Mouse (Mus musculus) frontal cortex, postnatal 25 days (tissue): ENCODE results near the gene Atg4c.

Source experiments
- DNase-seq, 2 experiments: peaks; one replicate each; pipeline ENCODE4 v3.0.0; 2022; ENCODE audit warnings: low spot score in 2 of 2

The Atg4c gene

DNA sequence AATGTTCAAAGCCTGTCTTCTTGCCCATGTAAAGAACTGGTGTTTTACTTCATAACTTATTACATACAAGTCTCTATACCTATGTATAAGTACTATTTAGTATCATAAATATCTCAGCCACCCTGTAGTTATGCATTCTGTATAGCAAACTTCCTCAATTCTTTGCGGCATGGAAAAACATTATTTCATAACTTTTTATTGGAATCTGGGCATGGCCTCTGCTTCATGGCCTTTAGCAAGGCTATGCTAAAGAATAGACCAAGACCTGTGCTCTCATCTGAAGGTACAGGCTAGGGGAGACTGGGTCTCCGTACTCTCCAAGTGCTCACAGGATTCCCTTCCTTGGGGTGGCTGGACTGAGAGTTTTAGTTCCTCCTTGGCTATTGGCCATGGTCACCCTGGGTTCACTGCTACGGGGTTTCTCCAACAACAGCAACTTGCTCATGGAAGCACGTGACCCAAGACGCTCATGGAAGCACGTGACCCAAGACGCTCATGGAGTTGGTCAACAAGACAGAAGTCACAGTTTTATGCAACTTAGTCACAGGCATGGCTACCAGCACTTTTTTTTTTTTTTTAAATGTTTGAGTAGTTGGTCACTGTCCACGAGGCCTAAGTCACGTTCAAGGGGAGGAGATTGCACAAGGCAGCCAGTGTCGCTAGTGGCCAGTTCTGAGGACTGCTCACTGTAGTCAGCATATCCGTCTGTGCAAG lies 7.2 kb upstream of the Atg4c start:
- DNase-seq: no peak

DNA sequence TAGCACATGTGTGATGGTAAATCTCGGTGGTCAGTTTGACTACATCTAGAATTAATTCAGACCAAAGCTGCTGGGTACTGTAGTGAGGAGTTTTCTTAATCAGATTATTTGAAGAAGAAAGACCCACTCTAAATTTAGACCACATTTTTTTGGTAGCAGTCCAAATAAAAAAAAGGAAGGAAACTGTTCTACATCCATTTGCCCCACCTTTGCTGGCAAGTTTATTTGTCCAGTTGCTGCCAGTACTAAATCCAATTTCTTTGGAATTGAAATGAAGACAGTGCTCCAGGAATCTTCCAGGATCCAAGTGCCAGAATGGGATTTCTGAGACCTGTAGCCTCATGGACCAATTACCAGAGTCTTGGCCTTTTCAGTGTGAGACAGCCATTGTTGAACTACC lies 1.1 kb upstream of the Atg4c start:
- DNase-seq: no peak

DNA sequence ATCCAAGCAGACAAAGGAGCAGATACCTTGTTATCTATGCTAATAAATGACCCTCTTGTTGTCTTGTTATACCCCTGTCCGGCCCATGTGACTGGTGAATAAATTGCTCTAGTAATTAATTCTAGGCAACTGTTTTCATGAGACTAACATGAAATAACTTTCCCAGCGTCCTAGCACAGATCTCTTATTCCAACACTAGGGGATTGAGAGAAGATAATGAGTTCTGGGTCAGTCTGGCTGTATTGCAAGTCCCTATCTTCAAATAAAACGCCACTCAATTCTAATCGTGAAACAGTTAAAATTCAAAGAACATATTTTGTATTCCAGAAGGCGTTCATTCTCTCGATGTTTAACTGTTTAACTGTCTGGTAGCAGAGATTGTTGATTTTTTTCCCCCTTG lies 520 bp upstream of the Atg4c start:
- DNase-seq: no peak

DNA sequence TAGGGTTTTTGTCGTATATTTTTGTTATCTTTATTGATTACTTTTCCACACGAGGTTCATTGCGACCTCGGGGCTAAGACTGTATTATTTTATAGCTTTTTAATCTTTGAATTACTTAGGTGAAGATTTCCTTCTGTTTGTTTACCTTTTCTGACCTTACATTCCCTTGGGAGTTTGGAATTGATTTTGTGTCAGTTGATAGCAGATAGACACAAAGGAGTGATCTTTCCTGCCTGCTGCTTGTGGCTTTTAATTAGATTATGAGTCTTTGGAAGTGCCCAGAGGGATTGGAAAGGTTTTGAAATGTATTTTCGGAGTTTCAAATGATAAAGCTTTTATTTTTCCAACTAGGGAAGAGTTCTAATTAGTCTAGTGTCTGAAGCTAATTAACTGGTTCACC lies 1.1 kb downstream of the Atg4c start:
- no peak for DNase-seq

DNA sequence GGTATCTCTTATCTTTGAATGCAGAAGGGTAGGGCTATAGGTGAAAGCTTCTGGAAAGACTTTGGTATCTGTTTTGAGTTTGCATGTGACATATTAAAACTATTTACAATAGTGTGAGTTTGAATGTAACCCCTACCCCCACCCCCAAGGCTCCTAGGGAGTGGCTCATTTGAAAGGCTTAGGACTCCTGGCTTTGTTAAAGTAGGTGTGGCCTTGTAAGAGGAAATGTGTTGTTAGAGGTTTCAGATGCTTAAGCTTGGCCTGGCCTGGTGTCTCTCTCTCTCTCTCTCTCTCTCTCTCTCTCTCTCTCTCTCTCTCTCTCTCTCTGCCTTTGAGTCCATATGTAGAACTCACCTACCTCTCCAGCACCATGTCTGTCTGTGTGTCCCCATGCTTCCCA lies 5.0 kb downstream of the Atg4c start:
- no peak for DNase-seq

DNA sequence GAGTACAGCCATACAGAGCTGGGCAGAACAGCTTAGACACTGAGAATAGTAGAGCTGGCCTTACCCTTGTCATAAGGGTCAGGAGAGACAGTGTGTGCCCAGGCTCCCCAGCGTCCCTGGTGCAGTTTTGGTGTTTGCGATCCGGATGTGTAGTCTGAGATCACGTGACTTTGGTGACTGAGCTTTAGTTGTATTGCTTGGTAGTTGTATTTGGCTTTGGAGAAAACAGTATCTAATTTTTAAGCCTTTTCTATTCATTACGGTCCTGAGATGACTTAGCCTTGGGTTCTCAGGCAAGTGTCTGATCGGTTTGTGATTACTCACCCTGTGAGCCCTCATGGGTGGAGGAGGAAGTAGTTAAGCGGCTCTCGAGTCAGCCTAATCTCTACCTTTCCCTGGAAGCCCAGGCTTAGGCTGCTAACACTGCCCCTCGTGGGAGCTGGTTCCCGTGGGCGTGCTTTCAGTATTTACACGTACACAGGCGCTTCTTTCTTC lies 6.1 kb downstream of the Atg4c start:
- no peak for DNase-seq

DNA sequence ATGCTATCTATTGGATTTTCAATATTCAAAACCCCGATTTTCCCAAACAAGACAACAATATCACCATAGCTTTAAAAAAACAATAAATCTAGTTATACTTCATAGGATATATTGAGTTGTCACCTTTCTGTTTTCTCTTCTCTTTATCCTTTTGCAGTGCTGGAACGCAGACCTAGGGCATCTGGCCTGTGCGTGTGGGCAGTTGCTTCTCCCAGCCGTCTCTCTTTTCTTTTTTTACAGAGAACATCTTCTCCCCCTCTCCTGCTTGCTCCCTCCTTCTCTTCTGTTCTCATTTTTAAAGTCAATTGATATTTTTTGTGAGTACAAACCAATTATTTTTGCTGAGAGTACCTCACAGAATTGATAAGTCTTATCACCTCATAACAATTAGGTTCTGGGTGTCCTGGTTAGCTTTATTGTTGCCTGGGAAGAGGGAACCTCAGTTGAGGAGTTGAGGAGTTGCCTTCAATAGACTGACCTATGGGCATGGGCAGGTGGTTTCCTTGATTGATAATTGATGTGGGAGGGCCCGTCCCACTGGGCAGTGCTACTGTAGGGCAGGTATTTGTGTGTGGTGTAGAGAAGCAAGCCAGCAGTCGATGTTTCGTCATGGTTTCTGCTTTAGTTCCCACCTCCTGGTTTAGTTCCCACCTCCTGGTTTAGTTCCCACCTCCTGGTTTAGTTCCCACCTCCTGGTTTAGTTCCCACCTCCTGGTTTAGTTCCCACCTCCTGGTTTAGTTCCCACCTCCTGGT lies 6.8 kb downstream of the Atg4c start:
- DNase-seq: no peak

DNA sequence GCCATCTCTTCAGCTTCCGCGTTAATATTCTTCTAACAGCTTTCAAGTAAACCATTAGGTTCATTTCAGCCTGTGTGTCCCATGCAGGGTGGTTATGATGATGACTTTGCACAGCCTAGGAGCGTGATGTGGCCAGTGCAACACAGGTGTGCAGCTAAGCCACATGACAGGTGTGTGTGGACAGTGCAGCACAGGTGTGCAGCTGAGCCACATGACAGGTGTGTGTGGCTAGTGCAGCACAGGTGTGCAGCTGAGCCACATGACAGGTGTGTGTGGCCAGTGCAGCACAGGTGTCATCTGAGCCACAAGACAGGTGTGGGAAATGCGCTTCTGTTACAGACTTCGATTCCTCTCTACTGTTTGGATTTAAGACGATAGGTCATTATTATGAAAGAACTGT lies 12.0 kb downstream of the Atg4c start:
- DNase-seq: no peak

DNA sequence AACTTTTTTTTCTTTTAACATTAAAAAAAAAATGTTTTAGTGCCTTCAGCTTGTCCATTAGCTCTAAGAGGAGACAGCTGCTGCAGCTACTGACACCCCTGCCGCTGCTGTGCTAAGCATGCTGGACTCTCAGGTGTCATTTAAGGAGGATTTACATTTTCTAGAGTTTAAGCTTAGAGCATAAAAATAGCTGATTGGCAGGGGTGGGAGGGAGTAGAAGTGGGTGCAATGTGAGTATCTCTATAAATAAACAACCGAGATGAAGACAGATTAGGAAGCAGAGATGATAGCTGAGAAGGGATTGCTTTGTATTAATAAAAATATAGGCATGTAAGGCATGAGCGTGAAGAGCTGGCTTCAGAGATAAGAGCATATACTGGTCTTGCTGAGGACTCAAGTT lies 12.6 kb downstream of the Atg4c start:
- DNase-seq: no peak

DNA sequence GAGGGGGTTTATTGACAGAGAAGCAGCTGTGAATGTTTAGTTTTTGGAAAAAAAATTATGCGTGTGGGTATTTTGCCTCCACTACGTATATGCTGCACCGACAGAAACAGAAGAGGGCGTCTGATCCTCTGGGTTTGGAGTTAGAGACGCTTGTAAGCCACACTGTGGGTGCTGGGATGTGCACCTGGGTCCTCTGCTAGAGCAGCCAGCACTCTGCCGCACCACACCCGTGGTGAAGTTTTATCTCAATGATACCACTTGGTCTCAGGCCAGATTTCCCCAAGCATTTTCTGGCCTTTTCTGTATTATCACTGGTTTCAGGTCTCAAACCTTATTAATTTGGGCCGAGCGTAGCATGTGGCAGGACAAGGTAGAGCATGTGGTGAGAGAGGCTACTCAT lies 16.4 kb downstream of the Atg4c start:
- no peak for DNase-seq

DNA sequence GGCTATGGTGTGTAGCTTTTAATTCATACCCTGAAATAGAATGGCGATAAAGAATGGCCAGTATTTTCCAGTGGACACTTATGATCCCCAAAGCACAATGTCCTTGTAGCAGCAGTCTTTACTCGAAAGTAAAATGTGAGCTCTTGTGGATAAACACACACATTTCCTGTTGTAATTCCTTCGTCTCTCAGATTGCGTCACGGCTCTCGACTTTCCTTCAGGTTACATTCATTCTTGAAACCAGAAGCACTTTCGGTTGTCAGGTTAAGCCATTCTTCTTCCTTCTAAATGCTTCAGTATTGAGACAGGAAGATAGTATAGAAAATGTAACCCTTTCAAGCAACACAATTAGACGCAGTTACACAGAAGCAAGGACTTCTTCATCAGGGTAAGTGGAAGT lies 17.9 kb downstream of the Atg4c start:
- no peak for DNase-seq

DNA sequence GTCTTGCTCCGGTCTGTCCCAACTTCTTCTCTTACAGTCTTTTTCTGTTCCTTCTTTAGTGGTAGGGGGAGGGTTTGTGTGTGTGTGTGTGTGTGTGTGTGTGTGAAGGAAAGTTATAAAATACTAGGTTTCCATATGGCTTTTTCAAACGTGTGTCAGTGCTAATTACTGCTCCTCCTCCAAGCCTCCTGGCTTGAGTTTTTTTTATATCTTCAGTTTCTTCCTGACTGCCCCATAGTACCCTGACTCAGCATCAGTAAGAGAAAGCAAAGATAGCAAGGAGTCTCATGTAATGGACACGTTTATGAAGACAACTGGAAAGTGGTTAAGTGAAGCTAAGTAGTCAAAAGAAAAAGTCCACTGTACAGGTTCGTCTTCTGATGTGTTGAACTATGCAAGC lies 19.4 kb downstream of the Atg4c start:
- no peak for DNase-seq

DNA sequence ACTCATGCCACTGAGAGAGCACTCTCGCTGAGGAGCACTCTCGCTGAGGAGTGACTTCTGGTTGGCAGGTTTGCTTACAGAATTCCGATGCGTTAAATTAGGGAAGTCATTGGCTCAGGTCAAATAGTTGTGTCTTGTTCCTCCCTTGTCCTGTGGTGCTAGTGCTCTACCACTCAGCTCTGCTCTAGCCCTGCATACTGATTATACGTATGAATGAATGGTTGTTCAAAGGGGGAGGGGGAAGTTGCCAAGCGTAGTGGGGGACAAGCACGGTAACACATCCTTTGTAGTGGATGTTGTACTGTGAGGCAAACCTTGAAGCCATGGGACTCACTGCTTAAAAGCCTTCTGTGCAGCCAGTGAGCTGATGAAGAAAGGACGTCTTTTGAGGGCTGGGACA lies 28.5 kb downstream of the Atg4c start:
- no peak for DNase-seq

DNA sequence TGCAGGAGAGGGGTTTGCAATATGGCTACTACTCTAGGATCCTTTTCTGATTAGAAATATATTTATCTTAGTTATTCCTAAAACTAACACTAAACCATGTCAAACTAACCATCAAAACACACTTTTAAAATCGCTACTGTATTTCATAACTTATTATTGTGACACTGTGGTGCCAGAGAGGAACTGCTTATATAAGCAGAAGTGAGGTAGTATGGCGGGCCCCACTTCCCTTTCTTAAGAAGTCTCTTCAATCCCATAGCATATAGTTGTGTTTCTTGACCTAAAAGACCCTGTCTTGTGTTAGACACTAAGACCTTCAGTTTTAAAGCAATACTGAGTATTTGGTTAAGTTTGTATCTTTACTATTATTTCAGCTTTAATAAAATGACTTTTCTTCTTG lies 31.1 kb downstream of the Atg4c start:
- no peak for DNase-seq

DNA sequence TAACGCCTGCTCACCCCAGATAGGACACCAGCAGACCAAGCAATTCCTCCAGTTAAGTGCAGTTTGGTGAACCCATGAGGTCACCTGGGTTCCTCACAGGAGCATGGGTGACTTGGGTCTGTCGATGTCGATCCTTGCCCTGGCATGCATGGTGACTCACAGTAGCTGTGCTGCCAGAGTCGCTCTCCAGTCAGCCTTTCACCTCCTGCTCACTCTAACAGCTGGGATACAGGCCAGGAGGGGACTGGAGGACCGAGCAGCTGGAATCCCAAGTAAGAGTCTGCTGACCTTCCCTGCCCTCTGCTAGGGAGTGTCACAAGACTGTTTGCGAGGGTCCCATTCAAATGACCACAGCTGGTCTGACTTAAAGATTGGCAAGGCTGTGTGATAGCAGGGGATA lies 33.5 kb downstream of the Atg4c start:
- DNase-seq: no peak

DNA sequence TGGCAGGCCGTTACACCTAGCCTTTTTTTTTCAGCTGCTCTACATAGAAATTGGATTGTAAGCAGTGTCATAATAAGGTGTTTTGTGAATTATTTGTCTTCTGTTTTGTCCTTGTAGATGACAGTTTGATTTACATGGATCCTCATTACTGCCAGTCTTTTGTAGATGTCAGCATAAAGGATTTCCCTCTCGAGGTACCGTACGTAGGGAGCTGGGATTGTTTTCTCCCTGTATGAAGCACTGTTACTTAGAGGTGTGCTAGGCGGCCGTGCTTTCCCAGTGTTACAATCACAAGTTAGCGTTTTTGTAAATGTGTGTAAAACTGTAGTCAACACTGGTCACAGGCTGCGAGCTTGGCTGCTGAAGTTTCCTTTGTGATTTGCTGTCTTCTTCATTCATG lies 35.6 kb downstream of the Atg4c start:
- no peak for DNase-seq

DNA sequence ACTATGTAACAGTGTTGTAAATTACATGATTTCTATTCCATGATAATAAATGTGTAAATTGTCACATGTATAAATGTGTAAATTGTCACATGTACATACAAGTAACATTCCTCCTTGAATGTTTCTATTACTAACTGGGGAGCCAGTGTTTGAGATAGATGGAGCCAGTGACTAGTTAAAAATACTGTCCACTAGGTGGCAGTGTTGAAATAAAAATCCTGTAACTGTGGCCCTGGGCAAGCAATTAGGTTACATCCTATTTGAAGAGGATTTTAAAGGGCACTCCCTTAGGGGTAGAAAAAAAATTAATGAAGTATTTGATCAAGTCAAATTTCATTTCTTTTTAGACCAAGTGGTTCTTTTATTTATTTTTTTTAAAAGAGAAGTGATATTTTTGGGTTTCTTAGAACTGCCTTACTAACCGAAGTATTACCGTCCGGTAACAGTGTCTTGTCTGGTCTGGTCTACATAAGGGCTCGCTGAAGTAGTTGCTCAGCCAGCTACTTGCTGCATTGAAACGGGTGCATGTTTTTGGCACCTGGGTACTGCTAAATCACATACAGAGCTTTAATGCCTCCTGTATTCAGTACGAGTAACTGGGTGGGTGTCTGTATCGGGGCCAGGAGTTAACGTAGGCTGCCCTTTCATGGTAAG lies 41.6 kb downstream of the Atg4c start:
- DNase-seq: no peak

DNA sequence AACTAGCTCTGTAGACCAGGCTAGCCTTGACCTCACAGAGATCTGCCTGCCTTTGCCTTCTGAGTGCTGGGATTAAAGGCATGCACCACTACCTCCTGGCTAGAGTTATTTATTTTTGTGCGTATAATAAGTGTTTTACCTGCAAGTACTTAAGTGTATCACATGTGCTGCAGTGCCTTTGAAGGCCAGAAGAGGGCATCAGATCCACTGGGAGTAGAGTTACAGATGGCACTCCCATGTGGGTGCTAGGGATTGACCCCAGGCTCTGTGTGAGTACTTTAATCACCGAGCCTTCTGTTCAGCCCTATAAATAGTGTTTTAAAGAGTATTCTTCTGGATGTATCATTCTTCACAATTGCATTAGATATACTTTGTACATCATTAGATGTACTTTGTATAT lies 44.6 kb downstream of the Atg4c start:
- no peak for DNase-seq

DNA sequence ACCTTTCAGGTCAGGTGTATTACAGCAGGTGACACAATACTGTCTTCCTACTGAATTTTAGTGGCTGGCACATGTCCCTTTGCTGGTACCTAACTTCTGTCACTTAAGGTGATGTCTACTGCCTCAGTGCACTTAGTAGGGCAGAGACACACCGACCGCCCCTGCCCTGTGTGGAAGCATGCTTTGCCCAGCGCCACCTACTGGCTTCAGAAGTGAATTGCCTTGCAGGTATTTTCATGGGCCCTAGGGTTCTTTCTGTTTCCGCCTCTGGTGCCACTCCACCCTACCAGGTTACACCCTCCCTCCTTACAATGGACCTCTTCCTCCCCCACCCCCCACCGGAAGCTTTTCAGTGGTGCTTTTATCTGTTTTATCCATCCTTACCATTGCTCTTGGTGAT lies 47.9 kb downstream of the Atg4c start:
- DNase-seq: no peak

DNA sequence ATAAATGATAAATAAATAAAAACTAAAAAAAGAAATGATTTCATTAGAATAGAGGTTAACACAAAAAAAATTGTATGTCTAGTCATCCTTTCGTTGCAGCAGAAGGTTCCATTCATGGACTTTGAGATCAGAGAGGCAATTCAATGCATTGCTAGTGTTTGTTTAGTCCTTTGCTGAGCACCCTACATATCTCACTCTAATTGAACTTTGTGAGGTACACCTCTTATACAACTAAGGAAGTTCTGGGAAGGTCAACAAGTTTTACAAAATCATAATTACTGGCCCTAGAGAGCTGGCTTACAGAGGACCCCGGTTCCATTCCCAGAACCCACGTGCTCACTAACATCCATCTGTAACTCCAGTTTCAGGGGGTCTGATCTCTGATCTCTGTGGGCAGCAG lies 55.6 kb downstream of the Atg4c start:
- no peak for DNase-seq

DNA sequence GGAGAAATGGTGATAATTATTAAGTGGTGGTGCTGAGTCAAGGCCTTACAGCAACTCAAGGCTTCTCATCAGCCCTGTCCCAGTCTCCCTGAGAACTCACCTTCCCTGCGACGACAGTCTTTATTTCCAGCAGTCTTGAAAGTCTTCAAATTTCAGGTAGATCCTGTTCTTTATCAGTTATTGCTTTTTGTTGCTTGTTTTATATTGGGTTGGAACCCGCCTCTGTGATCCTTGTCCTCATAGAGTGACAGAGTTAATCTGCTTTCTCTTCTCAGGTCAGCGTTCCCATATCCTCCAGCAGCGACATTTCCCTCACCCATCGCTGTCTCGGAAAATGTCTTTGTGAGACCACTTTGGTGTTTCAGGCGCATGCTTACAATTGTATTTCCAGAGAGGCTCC lies 56.1 kb downstream of the Atg4c start:
- no peak for DNase-seq

DNA sequence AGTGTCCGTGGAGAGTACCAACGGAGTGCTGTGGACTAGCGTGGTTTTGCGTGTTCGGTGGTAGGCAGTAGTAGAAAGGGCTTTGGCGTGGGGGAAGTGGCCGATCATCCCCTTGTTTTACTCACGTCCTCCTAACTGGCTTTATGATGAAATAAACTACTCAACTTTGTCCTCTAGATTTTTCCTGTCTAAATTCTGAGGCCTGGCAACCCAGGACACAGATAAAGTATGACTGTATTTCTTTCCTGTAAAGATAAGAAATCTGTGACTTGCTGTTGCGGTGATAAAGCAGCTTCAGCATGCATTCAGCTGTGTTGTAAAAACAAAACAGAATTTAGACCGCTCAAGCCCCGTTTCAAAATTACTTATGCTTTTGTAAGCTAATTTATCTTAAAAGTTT lies 59.2 kb downstream of the Atg4c start:
- no peak for DNase-seq

DNA sequence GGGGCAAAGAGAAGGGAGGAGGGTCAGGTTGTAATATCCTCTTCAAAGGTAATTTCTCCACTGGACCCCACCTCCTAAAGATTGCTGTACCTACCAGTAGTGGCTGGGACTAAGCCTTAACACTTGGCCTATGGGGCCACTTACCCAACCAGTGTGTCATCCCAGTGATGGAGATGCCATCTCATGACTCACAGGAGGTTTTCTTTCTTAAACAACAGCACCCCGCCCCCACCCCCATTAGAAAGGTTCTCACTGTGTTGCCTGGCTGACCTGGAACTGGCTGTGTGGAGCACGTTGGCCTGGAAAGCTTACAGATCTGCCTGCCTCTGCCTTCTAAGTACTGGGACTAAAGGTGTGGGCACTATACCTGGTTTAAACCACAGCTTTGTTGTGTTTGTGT lies 69.5 kb downstream of the Atg4c start:
- no peak for DNase-seq
